Mouse (Mus musculus) forebrain, embryonic 15.5 days (tissue): ENCODE measurements around the gene Atp11b. TPM values are rescaled to one million over a fixed set of nuclear protein-coding genes. Genes with fewer than 3 reads are reported as not detected.

ENCODE experiments used
- ATAC-seq: fragments of 200-750 bp; cut with Nextera tagmentation; replicated peaks from 2 replicates; pipeline ENCODE4 v1.8.0; 2017; ENCODE audit warnings: mild to moderate bottlenecking, moderate TSS enrichment, moderate library complexity
- H3K27ac ChIP-seq: fragments of 300-500 bp; sonication (generic); replicated peaks from 2 replicates; pipeline ENCODE4 v1.5.1; 2015; ENCODE audit warnings: mild to moderate bottlenecking, inconsistent platforms
- H3K27me3 ChIP-seq: fragments of 300-500 bp; sonication (generic); 2 replicates; pipeline ENCODE4 v1.6.1; 2015; ENCODE audit warnings: inconsistent platforms
- H3K36me3 ChIP-seq: fragments of 300-500 bp; sonication (generic); 2 replicates; pipeline ENCODE4 v1.6.1; 2015; ENCODE audit warnings: mild to moderate bottlenecking, inconsistent platforms
- H3K4me1 ChIP-seq: fragments of 300-500 bp; sonication (generic); 2 replicates; pipeline ENCODE4 v1.6.1; 2015; ENCODE audit warnings: inconsistent platforms
- H3K4me2 ChIP-seq: fragments of 300-500 bp; sonication (generic); replicated peaks from 2 replicates; pipeline ENCODE4 v1.6.1; 2015; ENCODE audit warnings: mild to moderate bottlenecking, inconsistent platforms
- H3K4me3 ChIP-seq: fragments of 300-500 bp; sonication (generic); 2 replicates; pipeline ENCODE4 v1.5.1; 2015; ENCODE audit warnings: mild to moderate bottlenecking, inconsistent platforms
- H3K9ac ChIP-seq: fragments of 300-500 bp; sonication (generic); replicated peaks from 2 replicates; pipeline ENCODE4 v1.6.1; 2015; ENCODE audit warnings: mild to moderate bottlenecking, inconsistent platforms
- H3K9me3 ChIP-seq: fragments of 300-500 bp; sonication (generic); 2 replicates; pipeline ENCODE4 v1.6.1; 2016; ENCODE audit warnings: inconsistent platforms
- WGBS: fragments of 180-500 bp; shearing (Covaris S2); methylation state at CpG from one replicate; pipeline ENCODE4 v1.1.7; 2015; ENCODE audit warnings: mixed read lengths; 5-methylcytosine and 5-hydroxymethylcytosine counted together
- polyA plus RNA-seq: library from polyadenylated mRNA; unstranded; fragments of >200 nt; fragmentation: Nextera tagmentation; extraction: Ambion mirVana; gene quantifications from 2 replicates; pipeline ENCODE4 v1.2.1, GENCODE M21; 2015

Atp11b gene
- polyA plus RNA-seq, 1 experiment from 2014 or later, result 30.9 TPM

- H3K4me1 ChIP-seq, result no peaks in the 10 kb centered on the region
- no peak overlapping the region for H3K4me2 ChIP-seq
- no peaks in the 10 kb centered on the region for H3K9me3 ChIP-seq
- H3K27me3 ChIP-seq, result no peaks in the 10 kb centered on the region
- H3K36me3 ChIP-seq, result no peaks in the 10 kb centered on the region
- H3K4me3 ChIP-seq, result no peak overlapping the region
- H3K27ac ChIP-seq, result no peak overlapping the region
- no peak overlapping the region for H3K9ac ChIP-seq
- ATAC-seq, result no peak
Observed at GRCm38 (mm10) chr3:35732778-35733147, 21.1 kb upstream of the Atp11b start.

GRCm38 (mm10) chr3:35734509-35734908 lies 19.4 kb upstream of the Atp11b start:
- H3K4me3 ChIP-seq, result no peak overlapping the region
- H3K36me3 ChIP-seq, result no peaks in the 10 kb centered on the region
- no peak for ATAC-seq
- no peak overlapping the region for H3K9ac ChIP-seq
- no peaks in the 10 kb centered on the region for H3K27me3 ChIP-seq
- no peaks in the 10 kb centered on the region for H3K9me3 ChIP-seq
- H3K27ac ChIP-seq, result no peak overlapping the region
- no peaks in the 10 kb centered on the region for H3K4me1 ChIP-seq
- H3K4me2 ChIP-seq, result no peak overlapping the region
- 87% methylated on average over 4 of the region's 4 CpGs for WGBS

- no peaks in the 10 kb centered on the region for H3K4me1 ChIP-seq
- H3K27ac ChIP-seq, result no peak overlapping the region
- H3K4me2 ChIP-seq, result no peak overlapping the region
- H3K9ac ChIP-seq, result no peak overlapping the region
- ATAC-seq, result no peak
- no peaks in the 10 kb centered on the region for H3K27me3 ChIP-seq
- H3K4me3 ChIP-seq, result no peak overlapping the region
- WGBS, result 98% methylated on average over 3 of the region's 3 CpGs
- H3K9me3 ChIP-seq, result no peaks in the 10 kb centered on the region
- H3K36me3 ChIP-seq, result no peaks in the 10 kb centered on the region
Observed at GRCm38 (mm10) chr3:35738071-35738470, 15.8 kb upstream of the Atp11b start.

GRCm38 (mm10) chr3:35745010-35745409 lies 8.9 kb upstream of the Atp11b start:
- Histone ChIP-seq H3K4me3 (no peak overlapping the region), H3K27me3 (no peaks in the 10 kb centered on the region), H3K4me2 (no peak overlapping the region), H3K9me3 (no peaks in the 10 kb centered on the region), H3K4me1 (no peaks in the 10 kb centered on the region), H3K36me3 (no peaks in the 10 kb centered on the region), H3K27ac (no peak overlapping the region), H3K9ac (no peak overlapping the region)
- WGBS, result 45% methylated on average over 4 of the region's 4 CpGs
- ATAC-seq, result no peak

- H3K9ac ChIP-seq, result no peak overlapping the region
- H3K4me2 ChIP-seq, result no peak overlapping the region
- no peaks in the 10 kb centered on the region for H3K9me3 ChIP-seq
- no peak overlapping the region for H3K4me3 ChIP-seq
- 71% methylated on average over 9 of the region's 9 CpGs for WGBS
- no peaks in the 10 kb centered on the region for H3K36me3 ChIP-seq
- H3K4me1 ChIP-seq, result no peaks in the 10 kb centered on the region
- ATAC-seq, result no peak
- H3K27me3 ChIP-seq, result no peaks in the 10 kb centered on the region
- H3K27ac ChIP-seq, result no peak overlapping the region
Observed at GRCm38 (mm10) chr3:35746840-35747456, 7.0 kb upstream of the Atp11b start.

- Histone ChIP-seq H3K27ac (no peak overlapping the region), H3K36me3 (no peaks in the 10 kb centered on the region), H3K27me3 (no peaks in the 10 kb centered on the region), H3K9ac (no peak overlapping the region), H3K4me3 (no peak overlapping the region), H3K9me3 (no peaks in the 10 kb centered on the region), H3K4me1 (peaks cover 3% of the 10 kb centered on the region; the same call in 1 of the 2 replicates), H3K4me2 (no peak overlapping the region)
- 51% methylated on average over 5 of the region's 5 CpGs for WGBS
- ATAC-seq, result no peak
Observed at GRCm38 (mm10) chr3:35750286-35750685, 3.6 kb upstream of the Atp11b start.

- Histone ChIP-seq H3K9me3 (no peaks in the 10 kb centered on the region), H3K36me3 (no peaks in the 10 kb centered on the region), H3K9ac (no peak overlapping the region), H3K4me2 (no peak overlapping the region), H3K4me3 (no peak overlapping the region), H3K4me1 (peaks cover 8% of the 10 kb centered on the region), H3K27me3 (no peaks in the 10 kb centered on the region), H3K27ac (no peak overlapping the region)
- whole genome bisulfite sequencing, result 78% methylated on average over 2 of the region's 2 CpGs
- ATAC-seq, result no peak
Observed at GRCm38 (mm10) chr3:35751724-35752123, 2.2 kb upstream of the Atp11b start.

GRCm38 (mm10) chr3:35762735-35763134 lies 8.8 kb downstream of the Atp11b start:
- no peak overlapping the region for H3K4me2 ChIP-seq
- no peaks in the 10 kb centered on the region for H3K27me3 ChIP-seq
- H3K36me3 ChIP-seq, result no peaks in the 10 kb centered on the region
- H3K9ac ChIP-seq, result no peak overlapping the region
- WGBS, result 85% methylated on average over 4 of the region's 4 CpGs
- H3K4me1 ChIP-seq, result no peaks in the 10 kb centered on the region
- H3K4me3 ChIP-seq, result no peak overlapping the region
- no peak for ATAC-seq
- H3K27ac ChIP-seq, result no peak overlapping the region
- 0 out of 2 replicates have a peak, but pooled peaks cover 5% of the 10 kb centered on the region for H3K9me3 ChIP-seq

- Histone ChIP-seq H3K4me1 (no peaks in the 10 kb centered on the region), H3K36me3 (no peaks in the 10 kb centered on the region), H3K4me3 (no peak overlapping the region), H3K27me3 (no peaks in the 10 kb centered on the region), H3K9me3 (0 out of 2 replicates have a peak, but pooled peaks cover 10% of the 10 kb centered on the region), H3K9ac (no peak overlapping the region), H3K27ac (no peak overlapping the region), H3K4me2 (no peak overlapping the region)
- no peak for ATAC-seq
- WGBS, result 84% methylated on average over 7 of the region's 7 CpGs
Observed at GRCm38 (mm10) chr3:35764637-35765617, 11.0 kb downstream of the Atp11b start.

GRCm38 (mm10) chr3:35779748-35780147 lies 25.8 kb downstream of the Atp11b start:
- H3K4me3 ChIP-seq, result no peak overlapping the region
- no peak overlapping the region for H3K27ac ChIP-seq
- no peaks in the 10 kb centered on the region for H3K9me3 ChIP-seq
- H3K36me3 ChIP-seq, result no peaks in the 10 kb centered on the region
- H3K27me3 ChIP-seq, result no peaks in the 10 kb centered on the region
- ATAC-seq, result no peak
- H3K9ac ChIP-seq, result no peak overlapping the region
- 86% methylated on average over 3 of the region's 3 CpGs for WGBS
- no peaks in the 10 kb centered on the region for H3K4me1 ChIP-seq
- H3K4me2 ChIP-seq, result no peak overlapping the region

GRCm38 (mm10) chr3:35802040-35802439 lies 48.1 kb downstream of the Atp11b start:
- no peaks in the 10 kb centered on the region for H3K9me3 ChIP-seq
- peaks cover 26% of the 10 kb centered on the region for H3K36me3 ChIP-seq
- H3K9ac ChIP-seq, result no peak overlapping the region
- 92% methylated on average over 2 of the region's 2 CpGs for WGBS
- H3K4me3 ChIP-seq, result no peak overlapping the region
- no peak overlapping the region for H3K27ac ChIP-seq
- no peak for ATAC-seq
- H3K27me3 ChIP-seq, result no peaks in the 10 kb centered on the region
- no peak overlapping the region for H3K4me2 ChIP-seq
- H3K4me1 ChIP-seq, result no peaks in the 10 kb centered on the region

- Histone ChIP-seq H3K9ac (no peak overlapping the region), H3K27me3 (no peaks in the 10 kb centered on the region), H3K27ac (no peak overlapping the region), H3K4me3 (no peak overlapping the region), H3K36me3 (peaks cover 15% of the 10 kb centered on the region; the same call in 1 of the 2 replicates), H3K9me3 (no peaks in the 10 kb centered on the region), H3K4me1 (no peaks in the 10 kb centered on the region), H3K4me2 (no peak overlapping the region)
- no peak for ATAC-seq
- 97% methylated on average over 3 of the region's 3 CpGs for WGBS
Observed at GRCm38 (mm10) chr3:35819887-35820286, 66.0 kb downstream of the Atp11b start.
